Mouse (Mus musculus) urinary bladder, adult 2 months (tissue): ENCODE measurements around the gene Siglec1. TPM values are rescaled to one million over a fixed set of nuclear protein-coding genes. Genes with fewer than 3 reads are reported as not detected.

Source experiments
- polyA plus RNA-seq: library from polyadenylated mRNA; depleted of rRNA; stranded (reverse); fragments of >200 nt; gene quantifications from 2 replicates; pipeline ENCODE4 v1.2.3, GENCODE M21; 2012; rRNA removed

The Siglec1 gene
- polyA plus RNA-seq, 1 experiment = 7.6 TPM

Other genes with a start within 250 kb of the Siglec1 start
- gene 4930402H24Rik, start 180.4 kb downstream of the Siglec1 start, polyA plus RNA-seq = 46.6 and 46.9 TPM in 2 replicates
- 94.2 and 104 TPM in 2 replicates for gene Atrn, start 180.3 kb downstream of the Siglec1 start, polyA plus RNA-seq
- 135 and 138 TPM in 2 replicates for gene Gfra4, start 43.7 kb downstream of the Siglec1 start, polyA plus RNA-seq
- gene Adam33, start 23.0 kb downstream of the Siglec1 start, polyA plus RNA-seq = 256 and 287 TPM in 2 replicates
- 33.1 and 34.8 TPM in 2 replicates for gene Hspa12b, start 40.5 kb upstream of the Siglec1 start, polyA plus RNA-seq
- not detected in 2 replicates for gene Gm11037, start 46.7 kb upstream of the Siglec1 start, polyA plus RNA-seq
- 51.9 and 54.5 TPM in 2 replicates for gene 1700037H04Rik, start 73.3 kb upstream of the Siglec1 start, polyA plus RNA-seq
- 60.4 and 94.3 TPM in 2 replicates for gene Cenpb, start 93.3 kb upstream of the Siglec1 start, polyA plus RNA-seq
- 38.9 and 39.3 TPM in 2 replicates for gene Cdc25b, start 100.2 kb upstream of the Siglec1 start, polyA plus RNA-seq
- gene Spef1, start 100.5 kb upstream of the Siglec1 start, polyA plus RNA-seq = 10.3 and 12.4 TPM in 2 replicates
- 40.0 and 44.7 TPM in 2 replicates for gene Ap5s1, start 120.3 kb upstream of the Siglec1 start, polyA plus RNA-seq
- 47.2 and 50.2 TPM in 2 replicates for gene Mavs, start 147.3 kb upstream of the Siglec1 start, polyA plus RNA-seq
- 27.0 and 33.0 TPM in 2 replicates for gene Pank2, start 175.7 kb upstream of the Siglec1 start, polyA plus RNA-seq